ENCODE assay signal across 19 mouse cellular contexts in genomic region chr11:115579080-115579479, GRCm38 (mm10).
"Had no signal": no experiment of that assay in that cellular context is flagged by ENCODE, and none has a peak within 500 bp of the region (broad histone marks: within the 10 kb centered on the region; RNA-seq: fewer than 3 reads in every experiment).

No protein-coding gene starts in this region.

- H3K9me3 ChIP-seq: limb, embryonic 10.5 days; limb, embryonic 13.5 days; liver, embryonic 13.5 days; megakaryocyte, embryonic 14.5 days; midbrain, embryonic 10.5 days; neural tube, embryonic 13.5 days had no signal

- H3K9ac ChIP-seq: limb, embryonic 13.5 days; liver, embryonic 13.5 days; neural tube, embryonic 13.5 days had no signal

- H3K27me3 ChIP-seq: limb, embryonic 13.5 days; liver, embryonic 13.5 days; megakaryocyte, embryonic 14.5 days; neural tube, embryonic 13.5 days had no signal

- ATAC-seq: intestine, postnatal 0 days had no signal

- H3K27ac ChIP-seq: kidney, postnatal 0 days; layer of hippocampus, adult 2 months; limb, embryonic 10.5 days; limb, embryonic 13.5 days; liver, embryonic 13.5 days; midbrain, embryonic 10.5 days; neural tube, embryonic 13.5 days had no signal

- H3K4me3 ChIP-seq: layer of hippocampus, adult 2 months; limb, embryonic 10.5 days; limb, embryonic 13.5 days; liver, embryonic 13.5 days; megakaryocyte, embryonic 14.5 days; midbrain, embryonic 10.5 days; myocyte; neural tube, embryonic 13.5 days had no signal

- H3K4me2 ChIP-seq: limb, embryonic 13.5 days; liver, embryonic 13.5 days; neural tube, embryonic 13.5 days had no signal

- H3K4me1 ChIP-seq: limb, embryonic 10.5 days; limb, embryonic 13.5 days; liver, embryonic 13.5 days; midbrain, embryonic 10.5 days; neural tube, embryonic 13.5 days had no signal

- DNase-seq: kidney, adult 2 months; kidney, postnatal 25 days; layer of hippocampus, adult 9-11 months; liver, embryonic 13.5 days; lung, adult 2 months; midbrain, embryonic 14.5 days; retina, postnatal 1 day; right cerebral cortex, postnatal 25 days; spleen, adult 18-20 months; thymus, postnatal 4 days had no signal
